Mouse (Mus musculus) small intestine, adult 2 months (tissue): ENCODE measurements around the gene Slc25a1.

Experiments used
- CTCF ChIP-seq: fragments of 200-500 bp; IDR thresholded peaks from 2 replicates; pipeline ENCODE4 v1.5.1; 2012; ENCODE audit warnings: low read depth, mild to moderate bottlenecking, control low read depth, inconsistent platforms, low read length, moderate library complexity, mixed read lengths; ENCODE audit not compliant: insufficient replicate concordance, insufficient read length; ENCODE audit errors: extremely low read depth
- POLR2A ChIP-seq: fragments of 200-500 bp; IDR thresholded peaks from 2 replicates; pipeline ENCODE4 v1.6.1; 2012; ENCODE audit warnings: low read depth, mild to moderate bottlenecking, control low read depth, inconsistent platforms, low read length, moderate library complexity

- TF ChIP-seq CTCF (no peak), POLR2A (no peak)
These were observed 21.4 kb upstream of the Slc25a1 start for GRCm38 (mm10) chr16:17949421-17949877.
